Mouse (Mus musculus): ENCODE data around the gene Bcl3.

GRCm38 (mm10) chr7:19861199-19861598 lies 38.6 kb upstream of the Bcl3 start, which contains the start of gene Ceacam16:
- no peak for TF ChIP-seq CTCF (IDR thresholded peaks at IDR 0.05; ENCODE audit: extremely low read depth, insufficient read length, insufficient replicate concordance, low read depth, low read length)
- TF ChIP-seq POLR2A (IDR thresholded peaks at IDR 0.05; ENCODE audit: low read depth, low read length) = no peak

All from small intestine, adult 2 months (tissue).